Mouse (Mus musculus) kidney, postnatal 0 days (tissue): Measurements from ENCODE around the gene Tpst1. TPM values are rescaled to one million over a fixed set of nuclear protein-coding genes. Genes with fewer than 3 reads are reported as not detected.

ENCODE experiments used
- ATAC-seq: fragments of 200-750 bp; cut with Nextera tagmentation; replicated peaks from 2 replicates; pipeline ENCODE4 v1.8.0; 2017; ENCODE audit warnings: low read depth, moderate number of reproducible peaks, moderate TSS enrichment, moderate library complexity; ENCODE audit not compliant: low FRiP score
- DNase-seq: peaks from one replicate; pipeline ENCODE4 v3.0.0-alpha.2; 2016; ENCODE audit warnings: low spot score
- H3K27ac ChIP-seq: fragments of 300-500 bp; sonication (generic); 2 replicates; pipeline ENCODE4 v1.5.1; 2014; ENCODE audit warnings: mild to moderate bottlenecking
- H3K27me3 ChIP-seq: fragments of 300-500 bp; sonication (generic); 2 replicates; pipeline ENCODE4 v1.6.1; 2014; ENCODE audit warnings: low read length, mixed read lengths; ENCODE audit not compliant: insufficient read depth
- H3K36me3 ChIP-seq: fragments of 300-500 bp; sonication (generic); 2 replicates; pipeline ENCODE4 v1.6.1; 2014; ENCODE audit warnings: low read length, mixed read lengths; ENCODE audit not compliant: insufficient read depth
- H3K4me1 ChIP-seq: fragments of 300-500 bp; sonication (generic); replicated peaks from 2 replicates; pipeline ENCODE4 v1.6.1; 2014; ENCODE audit warnings: antibody characterized with exemption, low read length, mixed read lengths; ENCODE audit not compliant: insufficient read depth
- H3K4me2 ChIP-seq: fragments of 300-500 bp; sonication (generic); 2 replicates; pipeline ENCODE4 v1.6.1; 2014; ENCODE audit warnings: mild to moderate bottlenecking, low read length, moderate library complexity, mixed read lengths
- H3K4me3 ChIP-seq: fragments of 300-500 bp; sonication (generic); replicated peaks from 2 replicates; pipeline ENCODE4 v1.5.1; 2014; ENCODE audit warnings: low read depth, low read length
- H3K9ac ChIP-seq: fragments of 300-500 bp; sonication (generic); 2 replicates; pipeline ENCODE4 v1.6.1; 2014; ENCODE audit warnings: low read depth, low read length
- H3K9me3 ChIP-seq: fragments of 300-500 bp; sonication (generic); replicated peaks from 2 replicates; pipeline ENCODE4 v1.6.1; 2016; ENCODE audit warnings: low read length, inconsistent platforms, mixed read lengths
- CTCF ChIP-seq: IDR thresholded peaks from 2 replicates; pipeline ENCODE4 v1.5.1; 2016; ENCODE audit warnings: antibody characterized with exemption, low read depth, mild to moderate bottlenecking, moderate library complexity
- WGBS: fragments of 180-500 bp; shearing (Covaris S2); extraction: QIAGEN DNeasy Blood & Tissue Kit; methylation state at CpG from one replicate; pipeline ENCODE4 v1.1.7; 2014; 5-methylcytosine and 5-hydroxymethylcytosine counted together
- polyA plus RNA-seq: library from polyadenylated mRNA; unstranded; fragments of >200 nt; fragmentation: Nextera tagmentation; extraction: Ambion mirVana; gene quantifications from 2 replicates; pipeline ENCODE4 v1.2.1, GENCODE M21; 2015

Gene Tpst1
- polyA plus RNA-seq, 1 experiment from 2014 or later: 66.5 TPM

GRCm38 (mm10) chr5:130043741-130044140 is 29.4 kb upstream of the Tpst1 start:
- DNase-seq (no peak), ATAC-seq (no peak)
- no peak overlapping the region for H3K27ac ChIP-seq
- peaks cover 30% of the 10 kb centered on the region; the same call in 1 of the 2 replicates for H3K36me3 ChIP-seq
- no peak for TF ChIP-seq CTCF
- no peaks in the 10 kb centered on the region for H3K9me3 ChIP-seq
- H3K9ac ChIP-seq: no peak overlapping the region
- H3K27me3 ChIP-seq: no peaks in the 10 kb centered on the region
- no peak overlapping the region for H3K4me2 ChIP-seq
- H3K4me1 ChIP-seq: no peaks in the 10 kb centered on the region; the same call in 1 of the 2 replicates
- 82% methylated on average over 3 of the region's 3 CpGs for WGBS
- no peak overlapping the region for H3K4me3 ChIP-seq

DNA sequence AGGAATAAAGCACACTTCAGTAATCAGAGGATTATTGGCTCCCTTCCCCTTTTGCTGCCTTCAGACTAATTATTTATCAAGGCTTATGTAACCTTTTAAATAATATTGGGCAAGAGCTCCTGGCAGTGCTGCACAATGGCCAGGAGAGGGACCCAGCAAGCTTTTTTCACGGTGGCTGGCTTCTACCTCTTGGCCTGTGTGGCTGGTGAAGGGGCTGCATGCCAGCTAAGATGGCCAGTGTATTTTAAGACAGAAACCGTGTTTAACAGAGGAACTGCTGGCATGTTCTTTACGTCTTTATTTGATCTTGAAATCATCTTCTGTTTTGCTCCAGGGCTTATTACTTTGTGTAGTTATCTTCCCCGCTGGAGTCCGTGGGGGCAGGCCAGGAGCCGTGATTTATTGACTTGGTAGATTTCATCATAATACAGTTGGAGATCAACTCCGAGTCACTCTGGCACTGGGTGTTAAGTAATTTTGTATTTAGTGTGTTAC is 28.9 kb upstream of the Tpst1 start:
- H3K4me1 ChIP-seq: no peaks in the 10 kb centered on the region; the same call in 1 of the 2 replicates
- TF ChIP-seq CTCF: peak; percentile 77
- H3K9me3 ChIP-seq: no peaks in the 10 kb centered on the region
- H3K27ac ChIP-seq: no peak overlapping the region
- H3K9ac ChIP-seq: no peak overlapping the region
- WGBS: 62% methylated on average over 7 of the region's 7 CpGs
- H3K4me3 ChIP-seq: no peak overlapping the region
- no peak for ATAC-seq
- peaks cover 31% of the 10 kb centered on the region; the same call in 1 of the 2 replicates for H3K36me3 ChIP-seq
- DNase-seq: peak; percentile 79
- H3K27me3 ChIP-seq: no peaks in the 10 kb centered on the region
- H3K4me2 ChIP-seq: no peak overlapping the region

- WGBS: 88% methylated on average over 7 of the region's 7 CpGs
- Histone ChIP-seq H3K27me3 (no peaks in the 10 kb centered on the region), H3K4me1 (no peaks in the 10 kb centered on the region; the same call in 1 of the 2 replicates), H3K4me2 (no peak overlapping the region), H3K36me3 (peaks cover 25% of the 10 kb centered on the region; the same call in 1 of the 2 replicates), H3K27ac (no peak overlapping the region), H3K4me3 (no peak overlapping the region), H3K9ac (no peak overlapping the region), H3K9me3 (no peaks in the 10 kb centered on the region)
- ATAC-seq (no peak), DNase-seq (no peak)
- TF ChIP-seq CTCF: no peak
Observed at GRCm38 (mm10) chr5:130046100-130046499, 27.0 kb upstream of the Tpst1 start.

- Histone ChIP-seq H3K4me3 (no peak overlapping the region), H3K27me3 (no peaks in the 10 kb centered on the region), H3K9ac (no peak overlapping the region), H3K36me3 (peaks cover 27% of the 10 kb centered on the region; the same call in 1 of the 2 replicates), H3K9me3 (no peaks in the 10 kb centered on the region), H3K4me1 (no peaks in the 10 kb centered on the region; the same call in 1 of the 2 replicates), H3K27ac (no peak overlapping the region), H3K4me2 (no peak overlapping the region)
- ATAC-seq (no peak), DNase-seq (no peak)
- TF ChIP-seq CTCF: no peak
- 78% methylated on average over 10 of the region's 10 CpGs for WGBS
Observed at GRCm38 (mm10) chr5:130046589-130046988, 26.5 kb upstream of the Tpst1 start.

- Histone ChIP-seq H3K4me2 (no peak overlapping the region), H3K36me3 (peaks cover 25% of the 10 kb centered on the region; the same call in 1 of the 2 replicates), H3K4me3 (no peak overlapping the region), H3K4me1 (no peaks in the 10 kb centered on the region; the same call in 1 of the 2 replicates), H3K9ac (no peak overlapping the region), H3K27me3 (no peaks in the 10 kb centered on the region), H3K9me3 (no peaks in the 10 kb centered on the region), H3K27ac (no peak overlapping the region)
- peak; percentile 53 for TF ChIP-seq CTCF
- ATAC-seq (no peak), DNase-seq (no peak)
- 77% methylated on average over 6 of the region's 6 CpGs for WGBS
Observed at GRCm38 (mm10) chr5:130047013-130047412, 26.1 kb upstream of the Tpst1 start.

GRCm38 (mm10) chr5:130048786-130049520 is 24.2 kb upstream of the Tpst1 start:
- H3K9me3 ChIP-seq: no peaks in the 10 kb centered on the region
- peaks cover 16% of the 10 kb centered on the region; the same call in 1 of the 2 replicates for H3K36me3 ChIP-seq
- H3K4me3 ChIP-seq: no peak overlapping the region
- 0 out of 2 replicates have a peak overlapping the region, but pooled peaks have one; percentile 8 for H3K9ac ChIP-seq
- peak; percentile 70 for DNase-seq
- H3K27me3 ChIP-seq: no peaks in the 10 kb centered on the region
- WGBS: 64% methylated on average over 15 of the region's 15 CpGs
- peak overlapping the region; percentile 25 for H3K27ac ChIP-seq
- H3K4me1 ChIP-seq: no peaks in the 10 kb centered on the region; the same call in 1 of the 2 replicates
- ATAC-seq: no peak
- no peak for TF ChIP-seq CTCF
- no peak overlapping the region for H3K4me2 ChIP-seq
